Mouse (Mus musculus) MEL (cell line): ENCODE measurements around the gene Tufm.
A peak's percentile ranks its signal among the peaks of the same experiment; 100 is the strongest.

Experiments
- CTCF ChIP-seq, 3 experiments: IDR thresholded peaks in 2 of 3; conservative IDR thresholded peaks in 1 of 3; 2 replicates each; pipeline ENCODE4 v1.5.1; 2011 to 2012; ENCODE audit warnings: low read length in 3 of 3, low read depth in 2 of 3, mild to moderate bottlenecking in 2 of 3, improper control_type of control experiment in 1 of 3, inconsistent platforms in 1 of 3, mixed read lengths in 1 of 3, moderate library complexity in 1 of 3; ENCODE audit not compliant: control insufficient read depth in 1 of 3, insufficient read depth in 1 of 3, poor library complexity in 1 of 3, severe bottlenecking in 1 of 3
- EP300 ChIP-seq, 2 experiments: IDR thresholded peaks; 2 replicates each; pipeline ENCODE4 v1.6.1; 2011; ENCODE audit warnings: improper control_type of control experiment in 2 of 2, low read length in 2 of 2, low read depth in 1 of 2, mild to moderate bottlenecking in 1 of 2
- MAZ ChIP-seq: IDR thresholded peaks from 2 replicates; pipeline ENCODE4 v1.6.1; 2012; ENCODE audit warnings: low read depth, mild to moderate bottlenecking, inconsistent platforms, low read length, improper control_type of control experiment
- POLR2AphosphoS2 ChIP-seq: IDR thresholded peaks from 2 replicates; pipeline ENCODE4 v1.6.1; 2011; ENCODE audit warnings: low read length, improper control_type of control experiment
- POLR2AphosphoS5 ChIP-seq: IDR thresholded peaks from 2 replicates; pipeline ENCODE4 v1.6.1; 2012; ENCODE audit warnings: low read depth, borderline replicate concordance, mild to moderate bottlenecking, inconsistent platforms, low read length, moderate library complexity, mixed read lengths

DNA sequence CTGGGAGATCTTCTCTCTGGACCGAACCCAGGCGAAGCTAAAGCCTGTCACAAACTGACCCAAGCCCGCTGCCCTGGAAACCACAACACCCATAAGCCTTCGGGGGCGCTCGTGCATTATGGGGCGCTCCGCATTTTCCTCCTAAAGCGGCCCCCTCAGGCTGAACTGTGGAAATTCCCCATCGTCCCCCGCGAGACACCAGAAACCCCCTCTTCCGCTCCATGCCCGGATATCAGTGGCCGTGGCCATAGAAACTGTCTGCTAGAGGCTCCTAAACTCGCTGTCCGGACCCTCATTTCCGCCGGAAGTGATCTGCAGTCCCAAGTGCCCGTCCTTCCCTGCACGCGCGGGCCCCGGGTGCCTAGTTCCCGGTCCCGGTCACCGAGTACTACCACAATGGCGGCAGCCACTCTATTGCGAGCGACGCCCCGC lies at the start of gene Tufm:
- TF ChIP-seq EP300 (IDR thresholded peaks at IDR 0.05; ENCODE audit: low read depth in 1 of 2, low read length in 2 of 2) (no peak), POLR2AphosphoS2 (0 out of 2 replicates have a peak, but pooled peaks have one; percentile 35), POLR2AphosphoS5 (no peak), MAZ (peak; percentile 95), CTCF (IDR thresholded peaks at IDR 0.05 in 2 of 3, conservative IDR thresholded peaks at IDR 0.05 in 1 of 3; ENCODE audit: control insufficient read depth in 1 of 3, insufficient read depth in 1 of 3, low read depth in 2 of 3, low read length in 3 of 3, poor library complexity in 1 of 3, severe bottlenecking in 1 of 3) (peak in 2 of 3 experiments; percentile 21 to 26; a peak in 2 of 6 replicates)
